Mouse (Mus musculus) layer of hippocampus, adult 8-10 months (tissue): ENCODE measurements around the gene Mroh3. TPM values are rescaled to one million over a fixed set of nuclear protein-coding genes. Genes with fewer than 3 reads are reported as not detected.
A peak's percentile ranks its signal among the peaks of the same experiment; 100 is the strongest.

Experiments
- DNase-seq, 2 experiments: peaks; one replicate each; pipeline ENCODE4 v3.0.0; 2022; ENCODE audit warnings: low spot score in 2 of 2
- total RNA-seq, 4 experiments: library from RNA; stranded (reverse); gene quantifications; 2 replicates each; pipeline ENCODE4 v1.2.4; 2022

The Mroh3 gene
- total RNA-seq, result 1 to 10 TPM in 2 of 4 experiments, under 1 TPM in 2; 0.71 to 3.1 (median 2.0) TPM

- no peak for DNase-seq
Observed at GRCm38 (mm10) chr1:136212803-136213202, at the start of gene Mroh3. Gene Mroh3 (minus strand): TSS chr1:136212828.

GRCm38 (mm10) chr1:136260635-136261238, 48.1 kb upstream of the Mroh3 start, which contains the start of gene Gpr25:
Gene Gpr25 (minus strand): TSS chr1:136260873.
- DNase-seq, result no peak

GRCm38 (mm10) chr1:136259893-136260634, 47.4 kb upstream of the Mroh3 start:
- peak in 1 of 2 experiments; percentile 56 for DNase-seq

- DNase-seq, result no peak
Observed at GRCm38 (mm10) chr1:136259543-136259892, 46.9 kb upstream of the Mroh3 start.

- DNase-seq, result no peak
Observed at GRCm38 (mm10) chr1:136258495-136258894, 45.9 kb upstream of the Mroh3 start.

- DNase-seq, result no peak
Observed at GRCm38 (mm10) chr1:136255657-136256056, 43.0 kb upstream of the Mroh3 start.

GRCm38 (mm10) chr1:136255174-136255573, 42.5 kb upstream of the Mroh3 start:
- DNase-seq, result no peak

GRCm38 (mm10) chr1:136254503-136255065, 42.0 kb upstream of the Mroh3 start:
- DNase-seq, result no peak

- no peak for DNase-seq
Observed at GRCm38 (mm10) chr1:136253472-136253871, 40.8 kb upstream of the Mroh3 start.

GRCm38 (mm10) chr1:136249662-136250061, 37.0 kb upstream of the Mroh3 start:
- DNase-seq, result no peak

GRCm38 (mm10) chr1:136247393-136247792, 34.8 kb upstream of the Mroh3 start:
- DNase-seq, result no peak

GRCm38 (mm10) chr1:136244469-136244868, 31.8 kb upstream of the Mroh3 start:
- no peak for DNase-seq

GRCm38 (mm10) chr1:136241801-136242200, 29.2 kb upstream of the Mroh3 start:
- no peak for DNase-seq

GRCm38 (mm10) chr1:136238495-136238894, 25.9 kb upstream of the Mroh3 start:
- DNase-seq, result no peak

- no peak for DNase-seq
Observed at GRCm38 (mm10) chr1:136234595-136235092, 22.0 kb upstream of the Mroh3 start.

- peak in 1 of 2 experiments; percentile 15 for DNase-seq
Observed at GRCm38 (mm10) chr1:136233892-136234594, 21.4 kb upstream of the Mroh3 start, which contains the start of gene Inava. Gene Inava (minus strand): TSS chr1:136234264.

GRCm38 (mm10) chr1:136232986-136233790, 20.6 kb upstream of the Mroh3 start:
- DNase-seq, result no peak

- no peak for DNase-seq
Observed at GRCm38 (mm10) chr1:136232285-136232926, 19.8 kb upstream of the Mroh3 start.

- no peak for DNase-seq
Observed at GRCm38 (mm10) chr1:136231596-136231995, 19.0 kb upstream of the Mroh3 start.

GRCm38 (mm10) chr1:136230201-136230600, 17.6 kb upstream of the Mroh3 start:
- no peak for DNase-seq
